Mouse (Mus musculus) mouse embryonic stem cell (cell line): ENCODE measurements around the gene Slc9a9.

Experiments
- in situ Hi-C, 2 experiments: fragments of 300-500 bp; cut with MboI; formaldehyde crosslinking; loops; 1 replicate in 1 of 2; 3 replicates in 1 of 2; pipeline ENCODE4 v1.14.3; 2019 to 2020; ENCODE audit warnings: low sequenced_read_pairs in 2 of 2, low pct_unique_long_range_greater_than_20kb in 1 of 2, mixed read lengths in 1 of 2; ENCODE audit not compliant: unreplicated experiment in 1 of 2

Slc9a9 gene

GRCm38 (mm10) chr9:95191442-95191841 lies 521.7 kb downstream of the Slc9a9 start:
- in situ Hi-C loops, result no loop called here

- in situ Hi-C loops, result no loop called here
These were observed 523.3 kb downstream of the Slc9a9 start for GRCm38 (mm10) chr9:95192901-95193532.

- in situ Hi-C loops, result no loop called here
These were observed 524.0 kb downstream of the Slc9a9 start for GRCm38 (mm10) chr9:95193672-95194071.

- in situ Hi-C loops, result no loop called here
These were observed 524.4 kb downstream of the Slc9a9 start for GRCm38 (mm10) chr9:95194158-95194557.

GRCm38 (mm10) chr9:95207661-95208060 lies 538.0 kb downstream of the Slc9a9 start:
- in situ Hi-C loops, result no loop called here

GRCm38 (mm10) chr9:95208681-95209080 lies 539.0 kb downstream of the Slc9a9 start:
- in situ Hi-C loops, result no loop called here

- in situ Hi-C loops, result no loop called here
These were observed 550.3 kb downstream of the Slc9a9 start for GRCm38 (mm10) chr9:95220009-95220408.

- in situ Hi-C loops, result no loop called here
These were observed 551.6 kb downstream of the Slc9a9 start for GRCm38 (mm10) chr9:95221310-95221709.

GRCm38 (mm10) chr9:95226986-95227385 lies 557.3 kb downstream of the Slc9a9 start:
- in situ Hi-C loops, result no loop called here

- in situ Hi-C loops, result no loop called here
These were observed 558.4 kb downstream of the Slc9a9 start for GRCm38 (mm10) chr9:95228123-95228522.

GRCm38 (mm10) chr9:95229147-95229546 lies 559.4 kb downstream of the Slc9a9 start:
- in situ Hi-C loops, result no loop called here

- in situ Hi-C loops, result no loop called here
These were observed 570.2 kb downstream of the Slc9a9 start for GRCm38 (mm10) chr9:95239900-95240299.

GRCm38 (mm10) chr9:95242628-95243195 lies 573.0 kb downstream of the Slc9a9 start:
- in situ Hi-C loops, result no loop called here

- in situ Hi-C loops, result no loop called here
These were observed 584.5 kb downstream of the Slc9a9 start for GRCm38 (mm10) chr9:95254162-95254561.

GRCm38 (mm10) chr9:95255844-95256243 lies 586.1 kb downstream of the Slc9a9 start:
- in situ Hi-C loops, result no loop called here

GRCm38 (mm10) chr9:95256680-95257316 lies 587.1 kb downstream of the Slc9a9 start:
- in situ Hi-C loops, result no loop called here

- in situ Hi-C loops, result no loop called here
These were observed 593.1 kb downstream of the Slc9a9 start for GRCm38 (mm10) chr9:95262851-95263250.

- in situ Hi-C loops, result no loop called here
These were observed 594.3 kb downstream of the Slc9a9 start for GRCm38 (mm10) chr9:95263867-95264509.

- in situ Hi-C loops, result no loop called here
These were observed 596.5 kb downstream of the Slc9a9 start for GRCm38 (mm10) chr9:95266179-95266578.
